Mouse (Mus musculus) ES-E14 (cell line): ENCODE measurements around the gene Flg. TPM values are rescaled to one million over a fixed set of nuclear protein-coding genes. Genes with fewer than 3 reads are reported as not detected.
A peak's percentile ranks its signal among the peaks of the same experiment; 100 is the strongest.

Source experiments
- DNase-seq: peaks from one replicate; pipeline ENCODE4 v3.0.0-alpha.2; 2013; ENCODE audit warnings: low read depth, low spot score
- H3K27ac ChIP-seq: 2 replicates; pipeline ENCODE4 v1.5.1; 2012; ENCODE audit warnings: low read depth, mild to moderate bottlenecking, low read length, moderate library complexity, mixed read lengths; ENCODE audit not compliant: poor library complexity, insufficient read depth, severe bottlenecking
- H3K36me3 ChIP-seq: 2 replicates; pipeline ENCODE4 v1.6.1; 2012; ENCODE audit warnings: mild to moderate bottlenecking, low read length, moderate library complexity, mixed read lengths; ENCODE audit not compliant: control insufficient read depth, poor library complexity, insufficient read depth, severe bottlenecking
- H3K4me1 ChIP-seq, 2 experiments: fragments of 150-350 bp in 1 of 2; sonication (generic) in 1 of 2; 2 replicates each; pipeline ENCODE4 v1.6.1; 2012; ENCODE audit warnings: low read length in 2 of 2, mild to moderate bottlenecking in 1 of 2, mixed read lengths in 1 of 2; ENCODE audit not compliant: control insufficient read depth in 2 of 2, insufficient read depth in 2 of 2, poor library complexity in 1 of 2
- H3K4me3 ChIP-seq, 2 experiments: fragments of 150-350 bp in 1 of 2; sonication (generic) in 1 of 2; 2 replicates each; pipeline ENCODE4 v1.5.1; 2012; ENCODE audit warnings: low read length in 2 of 2, low read depth in 1 of 2, mild to moderate bottlenecking in 1 of 2, mixed read lengths in 1 of 2; ENCODE audit not compliant: insufficient read depth in 1 of 2, poor library complexity in 1 of 2, severe bottlenecking in 1 of 2
- H3K9ac ChIP-seq: 2 replicates; pipeline ENCODE4 v1.6.1; 2012; ENCODE audit warnings: low read depth, mild to moderate bottlenecking, low read length, mixed read lengths; ENCODE audit not compliant: poor library complexity, insufficient read depth, severe bottlenecking
- H3K9me3 ChIP-seq: fragments of 150-350 bp; sonication (generic); 2 replicates; pipeline ENCODE4 v1.6.1; 2012; ENCODE audit warnings: low read depth, mild to moderate bottlenecking, low read length; ENCODE audit not compliant: control insufficient read depth, insufficient read depth
- CHD2 ChIP-seq: IDR thresholded peaks from 2 replicates; pipeline ENCODE4 v1.6.1; 2014; ENCODE audit warnings: mild to moderate bottlenecking, low read depth, low read length, inconsistent platforms
- HCFC1 ChIP-seq: IDR thresholded peaks from 2 replicates; pipeline ENCODE4 v1.6.1; 2012; ENCODE audit warnings: low read length, inconsistent platforms, borderline replicate concordance; ENCODE audit not compliant: insufficient read depth
- MAFK ChIP-seq: IDR thresholded peaks from 2 replicates; pipeline ENCODE4 v1.6.1; 2014; ENCODE audit warnings: mild to moderate bottlenecking, low read depth, low read length, inconsistent platforms; ENCODE audit not compliant: insufficient read depth
- ZC3H11A ChIP-seq: IDR thresholded peaks from 2 replicates; pipeline ENCODE4 v1.6.1; 2012; ENCODE audit warnings: low read depth, mild to moderate bottlenecking, inconsistent platforms, low read length, borderline replicate concordance
- ZNF384 ChIP-seq: IDR thresholded peaks from 2 replicates; pipeline ENCODE4 v1.6.1; 2012; ENCODE audit warnings: low read depth, low read length, inconsistent platforms
- in situ Hi-C, 2 experiments: fragments of 600-800 bp; cut with MboI; formaldehyde crosslinking; loops; one replicate each; pipeline ENCODE4 v1.15.1; 2025; ENCODE audit warnings: low sequenced_read_pairs in 2 of 2, inconsistent platforms in 1 of 2; ENCODE audit not compliant: unreplicated experiment in 2 of 2
- total RNA-seq: library from RNA; depleted of rRNA; stranded (reverse); fragments of 300-350 nt; gene quantifications from 2 replicates; pipeline ENCODE4 v1.2.3, GENCODE M21; 2012

Flg gene
- total RNA-seq, 1 experiment = not detected

GRCm38 (mm10) chr3:93306142-93306541, 32.8 kb downstream of the Flg start:
- no peak overlapping the region for H3K9ac ChIP-seq
- in situ Hi-C loops = loop anchor here (10.0 to 25.0 kb wide), 2 partner anchors 191 to 194 kb away; no protein-coding TSS in a partner anchor
- no peaks in the 10 kb centered on the region for H3K9me3 ChIP-seq
- H3K27ac ChIP-seq = no peak overlapping the region
- TF ChIP-seq HCFC1 (no peak), ZNF384 (no peak), ZC3H11A (peak; percentile 65), MAFK (no peak), CHD2 (no peak)
- H3K4me3 ChIP-seq = no peak overlapping the region
- no peaks in the 10 kb centered on the region for H3K4me1 ChIP-seq
- H3K36me3 ChIP-seq = no peaks in the 10 kb centered on the region
- no peak for DNase-seq

DNA sequence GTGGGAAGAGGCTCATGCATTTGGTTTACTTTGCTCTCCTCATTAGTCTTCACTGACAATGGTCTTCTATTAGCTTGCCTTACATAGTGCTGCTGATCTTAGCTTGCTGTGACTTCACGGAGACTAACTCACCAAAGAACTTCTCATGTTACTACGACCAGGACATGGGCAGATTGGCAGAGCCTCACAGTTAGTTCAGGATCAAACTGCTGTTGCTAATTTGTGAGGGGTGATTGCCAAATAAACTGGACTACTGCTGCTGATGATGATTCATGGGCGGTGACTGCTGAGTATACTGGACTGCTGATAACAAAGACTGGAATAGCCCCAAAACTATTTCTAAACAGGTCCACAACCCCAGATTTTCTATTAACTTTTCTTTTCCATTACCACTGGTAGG, 38.0 kb downstream of the Flg start:
- in situ Hi-C loops = loop anchor here in 1 of 2 experiments (25.0 kb wide), 1 partner anchor 199 kb away; no protein-coding TSS in a partner anchor
- no peak overlapping the region for H3K9ac ChIP-seq
- no peaks in the 10 kb centered on the region for H3K4me1 ChIP-seq
- TF ChIP-seq HCFC1 = no peak
- TF ChIP-seq CHD2 = no peak
- no peak for TF ChIP-seq ZNF384
- TF ChIP-seq ZC3H11A = no peak
- TF ChIP-seq MAFK = no peak
- H3K9me3 ChIP-seq = no peaks in the 10 kb centered on the region
- DNase-seq = no peak
- no peak overlapping the region for H3K27ac ChIP-seq
- H3K4me3 ChIP-seq = no peak overlapping the region
- no peaks in the 10 kb centered on the region for H3K36me3 ChIP-seq

DNA sequence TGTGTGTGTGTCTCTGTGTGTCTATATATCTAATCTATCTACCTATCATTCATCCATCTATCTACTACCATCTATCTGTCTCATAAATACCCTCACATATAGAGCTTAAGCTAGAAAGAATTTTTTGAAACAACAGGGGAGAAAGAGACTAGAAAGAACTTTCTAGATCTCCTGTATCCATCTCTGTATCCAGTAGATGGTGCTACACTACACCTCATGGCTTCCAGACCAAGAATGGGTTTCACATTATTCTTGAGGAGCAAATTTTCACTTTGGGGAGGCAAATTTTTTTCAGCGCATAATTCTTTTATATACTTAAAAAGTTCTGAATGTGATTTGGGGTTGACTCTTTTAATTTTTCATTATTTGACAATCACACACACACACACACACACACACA, 41.1 kb downstream of the Flg start:
- no peaks in the 10 kb centered on the region for H3K9me3 ChIP-seq
- TF ChIP-seq MAFK (no peak), HCFC1 (no peak), CHD2 (no peak)
- no peak overlapping the region for H3K9ac ChIP-seq
- H3K4me1 ChIP-seq = no peaks in the 10 kb centered on the region
- no peak overlapping the region for H3K27ac ChIP-seq
- H3K4me3 ChIP-seq = no peak overlapping the region
- DNase-seq = no peak
- in situ Hi-C loops = loop anchor here in 1 of 2 experiments (25.0 kb wide), 1 partner anchor 202 kb away; no protein-coding TSS in a partner anchor
- no peaks in the 10 kb centered on the region for H3K36me3 ChIP-seq

DNA sequence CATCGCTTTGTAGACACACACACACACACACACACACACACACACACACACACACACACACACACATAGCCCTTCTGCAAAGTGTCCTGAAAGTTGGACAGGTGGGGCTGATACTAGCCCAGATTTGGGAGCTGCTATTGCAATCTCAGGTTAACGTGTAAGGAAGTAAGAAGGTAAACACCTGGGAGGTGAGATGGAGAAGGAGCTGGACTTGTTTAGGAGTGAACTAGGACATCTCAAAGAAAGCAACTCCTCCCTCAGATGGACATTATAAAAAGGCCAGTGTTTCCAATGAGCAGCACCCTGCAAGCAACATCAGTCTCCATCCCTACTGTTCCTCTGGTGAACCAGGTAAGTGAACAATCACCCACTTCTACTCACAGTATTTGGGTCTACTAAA, 46.1 kb downstream of the Flg start, which contains the start of gene Hrnr:
Gene Hrnr, plus strand, starts transcription at position 301 of the 400 bp plus-strand sequence.
- in situ Hi-C loops = loop anchor here in 1 of 2 experiments (25.0 kb wide), 1 partner anchor 207 kb away; no protein-coding TSS in a partner anchor
- no peak for DNase-seq
- TF ChIP-seq ZNF384 = no peak
- no peak for TF ChIP-seq CHD2
- no peak for TF ChIP-seq MAFK
- TF ChIP-seq HCFC1 = no peak
- no peak for TF ChIP-seq ZC3H11A

DNA sequence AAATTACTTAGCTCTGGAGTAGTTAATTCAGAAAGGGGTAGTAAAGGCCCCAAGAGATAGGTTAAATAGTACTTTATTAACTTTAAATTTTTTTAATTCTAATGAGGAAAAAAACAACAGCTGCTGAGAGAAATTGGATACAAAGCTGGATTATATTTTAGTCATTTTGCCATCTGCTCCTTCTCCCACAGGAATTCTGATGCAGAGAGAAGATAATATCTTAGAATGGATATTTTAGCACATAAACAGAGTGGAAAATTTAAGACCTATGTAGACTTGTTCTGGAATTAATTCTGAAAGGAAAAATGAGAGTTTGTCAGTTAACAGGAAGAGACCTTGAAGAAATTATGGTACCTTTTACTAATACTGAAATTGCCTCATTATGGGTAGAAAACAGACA, 64.4 kb downstream of the Flg start:
- Histone ChIP-seq H3K27ac (no peak overlapping the region), H3K36me3 (no peaks in the 10 kb centered on the region), H3K4me1 (no peaks in the 10 kb centered on the region), H3K4me3 (no peak overlapping the region), H3K9me3 (no peaks in the 10 kb centered on the region), H3K9ac (no peak overlapping the region)
- TF ChIP-seq MAFK (no peak), ZNF384 (no peak), CHD2 (no peak), HCFC1 (no peak), ZC3H11A (no peak)
- in situ Hi-C loops = no loop called here
- DNase-seq = no peak

More for the DNA sequence above, 46.1 kb downstream of the Flg start, which contains the start of gene Hrnr:
- Histone ChIP-seq H3K4me3 (no peak within 1 kb of the TSS), H3K4me1 (no peaks in the 10 kb centered on the region), H3K36me3 (no peaks in the 10 kb centered on the region), H3K27ac (no peak within 1 kb of the TSS), H3K9ac (no peak within 1 kb of the TSS), H3K9me3 (no peaks in the 10 kb centered on the region)
